Mouse (Mus musculus) liver, embryonic 14.5 days (tissue): Measurements from ENCODE around the gene AC134908.4.

Experiments
- CTCF ChIP-seq: IDR thresholded peaks from 2 replicates; pipeline ENCODE4 v1.5.1; 2016; ENCODE audit warnings: antibody characterized with exemption, low read depth, control low read depth
- EP300 ChIP-seq: IDR thresholded peaks from 2 replicates; pipeline ENCODE4 v1.6.1; 2016; ENCODE audit warnings: antibody characterized with exemption, low read depth

- peak; percentile 13; the same call in 1 of the 2 replicates for TF ChIP-seq CTCF
- TF ChIP-seq EP300 = no peak
Measured at GRCm38 (mm10) chr17:25843636-25844395, 48.4 kb upstream of the AC134908.4 start.
